Mouse (Mus musculus): ENCODE results near the gene Klk1b22. TPM values are rescaled to one million over a fixed set of nuclear protein-coding genes. Genes with fewer than 3 reads are reported as not detected.

Klk1b22 gene
- polyA plus RNA-seq (2012; rRNA removed; ENCODE audit: low replicate concordance) = not detected in 2 replicates

GRCm38 (mm10) chr7:44112373-44112772 is at the start of gene Klk1b22:
TSS of gene Klk1b22 (plus strand) at chr7:44112673.

GRCm38 (mm10) chr7:44102028-44102427 is 10.4 kb upstream of the Klk1b22 start, which contains the start of gene Klk1b21:
TSS of gene Klk1b21 (plus strand) at chr7:44102328.

GRCm38 (mm10) chr7:44136467-44136866 is 24.0 kb downstream of the Klk1b22 start, which contains the start of gene Klk1b16:
TSS of gene Klk1b16 (plus strand) at chr7:44136767.

Other genes starting within 250 kb of the Klk1b22 start
- gene Klk4, start 231.5 kb upstream of the Klk1b22 start, polyA plus RNA-seq (2012; rRNA removed; ENCODE audit: low replicate concordance) = not detected in 2 replicates
- gene Klk15, start 178.9 kb upstream of the Klk1b22 start, polyA plus RNA-seq (2012; rRNA removed; ENCODE audit: low replicate concordance) = not detected in 2 replicates
- gene Klk1b8, start 162.0 kb upstream of the Klk1b22 start, polyA plus RNA-seq (2012; rRNA removed; ENCODE audit: low replicate concordance) = 0.14 TPM in 1 of 2 replicates, not detected in the other
- not detected in 2 replicates for gene Klk1b1, start 145.9 kb upstream of the Klk1b22 start, polyA plus RNA-seq (2012; rRNA removed; ENCODE audit: low replicate concordance)
- not detected in 2 replicates for gene Klk1b9, start 136.6 kb upstream of the Klk1b22 start, polyA plus RNA-seq (2012; rRNA removed; ENCODE audit: low replicate concordance)
- gene Klk1b11, start 116.8 kb upstream of the Klk1b22 start, polyA plus RNA-seq (2012; rRNA removed; ENCODE audit: low replicate concordance) = 0.14 TPM in 1 of 2 replicates, not detected in the other
- 0.09 TPM in 1 of 2 replicates, not detected in the other for gene Klk1b26, start 100.5 kb upstream of the Klk1b22 start, polyA plus RNA-seq (2012; rRNA removed; ENCODE audit: low replicate concordance)
- gene Klk1b27, start 60.4 kb upstream of the Klk1b22 start, polyA plus RNA-seq (2012; rRNA removed; ENCODE audit: low replicate concordance) = 1.4 and 3.0 TPM in 2 replicates
- gene Klk1b21, start 10.3 kb upstream of the Klk1b22 start, polyA plus RNA-seq (2012; rRNA removed; ENCODE audit: low replicate concordance) = not detected in 2 replicates
- not detected in 2 replicates for gene Klk1b16, start 24.1 kb downstream of the Klk1b22 start, polyA plus RNA-seq (2012; rRNA removed; ENCODE audit: low replicate concordance)
- gene Klk1b24, start 75.6 kb downstream of the Klk1b22 start, polyA plus RNA-seq (2012; rRNA removed; ENCODE audit: low replicate concordance) = not detected in 2 replicates
- not detected in 2 replicates for gene Klk1b3, start 85.5 kb downstream of the Klk1b22 start, polyA plus RNA-seq (2012; rRNA removed; ENCODE audit: low replicate concordance)
- not detected in 2 replicates for gene Klk1b4, start 94.8 kb downstream of the Klk1b22 start, polyA plus RNA-seq (2012; rRNA removed; ENCODE audit: low replicate concordance)
- not detected in 2 replicates for gene Klk1b5, start 103.3 kb downstream of the Klk1b22 start, polyA plus RNA-seq (2012; rRNA removed; ENCODE audit: low replicate concordance)
- gene Klk1, start 112.7 kb downstream of the Klk1b22 start, polyA plus RNA-seq (2012; rRNA removed; ENCODE audit: low replicate concordance) = 5.2 and 8.6 TPM in 2 replicates
- not detected in 2 replicates for gene Gm36864, start 123.5 kb downstream of the Klk1b22 start, polyA plus RNA-seq (2012; rRNA removed; ENCODE audit: low replicate concordance)
- 1.3 and 2.7 TPM in 2 replicates for gene 1700028J19Rik, start 134.0 kb downstream of the Klk1b22 start, polyA plus RNA-seq (2012; rRNA removed; ENCODE audit: low replicate concordance)
- 75.6 and 148 TPM in 2 replicates for gene 2410002F23Rik, start 134.0 kb downstream of the Klk1b22 start, polyA plus RNA-seq (2012; rRNA removed; ENCODE audit: low replicate concordance)
- gene Acp4, start 144.7 kb downstream of the Klk1b22 start, polyA plus RNA-seq (2012; rRNA removed; ENCODE audit: low replicate concordance) = not detected in 2 replicates
- gene Gm15517, start 148.8 kb downstream of the Klk1b22 start, polyA plus RNA-seq (2012; rRNA removed; ENCODE audit: low replicate concordance) = not detected in 2 replicates
- 4.7 and 10.7 TPM in 2 replicates for gene Clec11a, start 194.2 kb downstream of the Klk1b22 start, polyA plus RNA-seq (2012; rRNA removed; ENCODE audit: low replicate concordance)
- gene Shank1, start 197.6 kb downstream of the Klk1b22 start, polyA plus RNA-seq (2012; rRNA removed; ENCODE audit: low replicate concordance) = 0.89 and 3.2 TPM in 2 replicates